Mouse (Mus musculus): ENCODE measurements at regions not wholly inside any gene's neighbourhood (a gene's known extent, or its start where the extent isn't known, plus 50 kb on each side); places are given as distances from the start of the nearest gene placed in this dataset.
A peak's percentile ranks its signal among the peaks of the same experiment; 100 is the strongest.

DNA sequence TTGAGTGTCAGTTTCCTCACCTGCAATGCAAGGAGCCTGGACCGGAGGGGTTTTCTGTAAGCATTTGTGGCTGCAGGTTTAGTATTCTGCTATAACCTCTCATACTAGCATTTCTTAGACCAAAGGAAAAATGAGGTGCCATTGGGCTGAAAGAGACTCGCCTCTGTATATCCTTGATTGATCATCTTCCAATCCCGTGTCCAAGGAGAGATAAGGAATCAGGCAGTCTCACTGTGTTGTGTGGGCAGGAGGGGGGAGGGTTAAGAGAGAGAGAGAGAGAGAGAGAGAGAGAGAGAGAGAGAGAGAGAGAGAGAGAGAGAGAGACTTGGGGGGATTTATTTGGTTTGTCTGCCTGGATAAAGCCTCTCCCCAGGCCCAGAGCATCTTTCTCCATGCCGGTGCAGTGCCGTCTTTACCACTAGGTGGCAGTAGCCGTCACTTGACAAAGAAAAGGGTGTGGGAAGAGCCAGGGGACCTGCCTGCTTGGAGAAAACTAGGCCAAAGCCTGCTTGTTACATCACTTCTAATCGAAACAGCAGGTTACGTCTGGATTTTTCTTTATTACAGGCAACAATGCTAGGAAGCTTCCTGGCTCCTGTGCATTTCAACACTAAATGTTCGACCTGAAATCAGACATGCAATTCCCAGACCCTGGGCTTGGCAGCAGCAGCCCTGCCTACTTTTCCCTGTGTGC, 56.1 kb upstream of the Ces5a start:
- Histone ChIP-seq H3K27me3 (no peaks in the 10 kb centered on the region), H3K4me2 (no peak overlapping the region), H3K4me3 (replicated peaks) (no peak overlapping the region), H3K4me1 (no peaks in the 10 kb centered on the region), H3K36me3 (no peaks in the 10 kb centered on the region), H3K9me3 (replicated peaks) (no peaks in the 10 kb centered on the region), H3K9ac (no peak overlapping the region), H3K27ac (no peak overlapping the region)
- ATAC-seq (replicated peaks; ENCODE audit: low FRiP score), result no peak
- WGBS, result 38% methylated on average over 9 of the region's 9 CpGs

DNA sequence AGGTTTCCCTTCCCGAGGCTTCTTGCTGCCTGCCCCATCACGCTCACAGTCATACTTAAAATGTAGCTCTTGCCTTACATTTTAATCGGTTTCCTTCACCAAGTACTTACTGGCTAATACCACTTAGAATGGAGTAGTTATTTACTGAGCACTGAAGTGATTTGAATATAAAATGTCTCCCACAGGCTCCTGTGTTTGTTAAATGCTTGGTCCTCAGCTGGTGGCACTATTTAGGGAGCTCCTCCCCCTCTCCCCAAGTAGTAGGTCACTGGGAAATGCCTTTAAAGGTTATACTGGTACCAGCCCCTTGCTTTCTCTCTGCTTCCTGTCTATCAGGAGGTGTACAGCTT, 56.6 kb upstream of the Ces5a start:
- Histone ChIP-seq H3K9ac (no peak overlapping the region), H3K4me2 (no peak overlapping the region), H3K4me3 (replicated peaks) (no peak overlapping the region), H3K36me3 (no peaks in the 10 kb centered on the region), H3K4me1 (no peaks in the 10 kb centered on the region), H3K27me3 (no peaks in the 10 kb centered on the region), H3K27ac (no peak overlapping the region), H3K9me3 (replicated peaks) (no peaks in the 10 kb centered on the region)
- 17% methylated on average over 3 of the region's 3 CpGs for WGBS
- ATAC-seq (replicated peaks; ENCODE audit: low FRiP score), result no peak

DNA sequence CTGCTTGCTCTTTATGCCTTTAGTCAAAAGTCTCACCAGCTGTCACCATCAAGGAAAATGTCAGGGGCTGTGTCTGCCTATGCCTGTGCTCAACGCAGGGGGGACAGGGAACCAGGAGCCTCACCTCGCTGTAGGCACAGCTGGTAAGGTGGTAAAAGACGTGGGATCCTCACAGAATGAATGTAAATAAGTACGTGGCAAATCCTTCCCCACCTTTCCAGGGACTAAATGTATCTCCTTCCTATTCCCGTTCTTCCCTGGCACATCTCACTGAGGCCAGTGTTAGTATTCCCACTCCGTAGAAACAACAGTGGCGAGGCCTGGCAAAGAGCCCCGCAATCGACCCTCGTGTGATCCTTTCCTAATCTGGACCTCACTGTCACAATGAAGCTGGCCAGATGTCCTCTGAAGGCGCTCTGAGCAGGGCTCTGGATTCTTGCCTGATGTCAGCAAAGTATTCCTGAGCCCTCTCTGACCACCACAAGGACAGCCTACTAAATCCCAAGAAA, 63.0 kb upstream of the Ces5a start:
- no peak overlapping the region for H3K4me2 ChIP-seq
- 0 out of 2 replicates have a peak, but pooled peaks cover 6% of the 10 kb centered on the region for H3K4me1 ChIP-seq
- no peaks in the 10 kb centered on the region for H3K9me3 ChIP-seq (replicated peaks)
- no peak overlapping the region for H3K4me3 ChIP-seq (replicated peaks)
- no peak overlapping the region for H3K9ac ChIP-seq
- H3K36me3 ChIP-seq, result no peaks in the 10 kb centered on the region
- H3K27me3 ChIP-seq, result no peaks in the 10 kb centered on the region
- no peak for ATAC-seq (replicated peaks; ENCODE audit: low FRiP score)
- WGBS, result 29% methylated on average over 11 of the region's 11 CpGs
- H3K27ac ChIP-seq, result no peak overlapping the region

DNA sequence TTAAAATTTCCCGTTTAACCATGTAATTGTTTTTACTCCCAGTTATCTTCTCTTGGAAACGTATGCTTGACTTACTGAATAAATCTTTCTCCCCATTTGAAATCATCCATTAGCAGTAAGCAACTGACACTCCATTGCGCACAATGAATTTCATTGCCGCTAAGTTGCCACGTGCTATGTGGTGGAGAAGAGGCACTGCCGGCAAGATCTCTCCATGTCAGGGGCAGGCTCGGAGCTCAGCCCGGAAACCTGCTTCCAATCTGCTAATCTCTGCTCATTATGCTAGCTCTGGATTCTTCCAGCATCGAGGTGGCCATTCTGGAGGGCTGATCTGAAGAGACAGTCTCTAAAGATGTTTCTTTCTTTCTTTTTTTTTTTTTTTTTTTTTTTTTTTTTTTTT, 63.7 kb upstream of the Ces5a start:
- 0 out of 2 replicates have a peak, but pooled peaks cover 6% of the 10 kb centered on the region for H3K4me1 ChIP-seq
- ATAC-seq (replicated peaks; ENCODE audit: low FRiP score), result no peak
- no peak overlapping the region for H3K4me3 ChIP-seq (replicated peaks)
- H3K27me3 ChIP-seq, result no peaks in the 10 kb centered on the region
- no peak overlapping the region for H3K4me2 ChIP-seq
- H3K27ac ChIP-seq, result no peak overlapping the region
- no peak overlapping the region for H3K9ac ChIP-seq
- no peaks in the 10 kb centered on the region for H3K9me3 ChIP-seq (replicated peaks)
- 68% methylated on average over 9 of the region's 9 CpGs for WGBS
- H3K36me3 ChIP-seq, result no peaks in the 10 kb centered on the region

DNA sequence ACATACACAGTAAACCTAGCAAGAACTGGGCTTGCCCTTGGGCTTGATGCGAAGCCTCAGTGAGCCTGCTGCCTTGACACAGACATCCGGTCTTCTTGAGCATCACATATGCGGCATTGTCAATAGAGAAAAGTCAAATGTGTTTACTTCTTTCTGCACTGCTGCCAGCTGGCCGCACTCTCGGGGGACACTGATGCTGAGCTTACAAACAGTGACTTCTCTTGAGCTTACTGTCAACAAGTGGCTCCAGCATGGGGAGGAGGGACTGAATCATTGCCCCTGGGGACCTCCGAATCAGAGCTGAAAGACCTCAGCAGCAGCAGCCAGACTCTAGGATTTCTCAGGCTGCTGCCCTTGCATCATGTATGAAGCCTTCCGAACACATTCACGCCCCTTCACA, 64.1 kb upstream of the Ces5a start:
- ATAC-seq (replicated peaks; ENCODE audit: low FRiP score), result no peak
- 54% methylated on average over 8 of the region's 8 CpGs for WGBS
- no peak overlapping the region for H3K27ac ChIP-seq

DNA sequence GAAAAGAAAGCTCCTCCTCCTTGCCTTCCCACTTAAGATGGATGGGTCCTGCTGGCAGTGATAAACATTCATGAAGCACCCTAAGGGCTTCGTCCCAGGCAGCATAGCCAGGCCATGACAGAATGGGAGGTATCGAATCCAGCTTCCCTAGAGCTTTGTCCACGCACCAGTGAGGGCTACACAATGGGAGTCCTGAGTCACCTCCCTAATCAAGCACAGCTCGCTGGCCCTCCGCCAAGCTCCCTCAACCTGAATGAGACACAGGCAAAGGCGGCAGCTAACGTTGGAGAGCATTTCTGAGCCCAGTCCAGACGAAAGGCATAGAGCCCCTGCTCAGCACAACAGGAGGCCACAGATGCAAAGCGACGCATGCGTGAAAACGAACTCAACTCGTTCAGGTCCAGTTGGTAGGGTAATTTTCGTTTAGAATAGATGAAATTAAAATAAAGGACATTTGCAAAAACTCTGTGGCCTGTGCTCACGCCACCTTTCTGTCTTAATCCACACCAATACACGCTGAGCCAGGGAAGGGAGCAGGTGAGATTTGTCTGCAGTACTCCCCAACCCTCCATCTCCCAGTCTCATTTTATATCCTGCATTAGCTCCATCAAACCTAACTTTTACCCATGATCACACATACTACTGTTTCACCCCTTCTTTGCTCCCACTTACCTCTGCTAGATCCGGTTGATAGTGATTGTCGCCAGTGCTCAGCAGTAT, 91.3 kb upstream of the Ces5a start:
- Histone ChIP-seq H3K4me2 (peak overlapping the region; percentile 36; the same call in 1 of the 2 replicates), H3K27ac (no peak overlapping the region), H3K9ac (no peak overlapping the region), H3K4me3 (replicated peaks) (no peak overlapping the region), H3K4me1 (peaks cover 10% of the 10 kb centered on the region; the same call in 1 of the 2 replicates), H3K36me3 (no peaks in the 10 kb centered on the region), H3K9me3 (replicated peaks) (no peaks in the 10 kb centered on the region), H3K27me3 (no peaks in the 10 kb centered on the region)
- ATAC-seq (replicated peaks; ENCODE audit: low FRiP score), result peak; percentile 76
- WGBS, result 34% methylated on average over 18 of the region's 18 CpGs

More for the DNA sequence above, 64.1 kb upstream of the Ces5a start:
- Histone ChIP-seq H3K9me3 (replicated peaks) (no peaks in the 10 kb centered on the region), H3K27me3 (no peaks in the 10 kb centered on the region), H3K4me3 (replicated peaks) (no peak overlapping the region), H3K4me1 (0 out of 2 replicates have a peak, but pooled peaks cover 6% of the 10 kb centered on the region), H3K4me2 (no peak overlapping the region), H3K36me3 (no peaks in the 10 kb centered on the region), H3K9ac (no peak overlapping the region)

DNA sequence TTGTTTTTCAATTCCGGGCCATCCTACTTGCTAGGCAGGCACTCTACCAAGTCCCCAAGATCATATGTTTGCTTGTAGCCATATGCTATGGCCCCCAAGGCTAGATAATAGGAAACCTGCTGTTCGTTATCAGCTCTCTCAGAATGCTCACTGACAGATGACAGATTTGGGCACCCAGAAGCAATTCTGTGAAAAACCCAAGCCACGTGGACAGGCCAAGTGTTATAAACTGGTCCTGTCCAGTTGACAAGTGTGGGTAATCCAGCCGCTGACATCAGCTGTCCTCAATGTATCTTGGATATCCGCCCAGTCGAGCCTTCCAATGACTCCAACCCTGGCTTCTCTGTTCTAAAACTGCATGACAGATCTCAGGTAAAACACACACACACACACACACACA, 92.0 kb upstream of the Ces5a start:
- Histone ChIP-seq H3K9ac (no peak overlapping the region), H3K4me3 (replicated peaks) (no peak overlapping the region), H3K4me1 (peaks cover 10% of the 10 kb centered on the region; the same call in 1 of the 2 replicates), H3K27ac (no peak overlapping the region), H3K4me2 (no peak overlapping the region), H3K9me3 (replicated peaks) (no peaks in the 10 kb centered on the region), H3K27me3 (no peaks in the 10 kb centered on the region), H3K36me3 (no peaks in the 10 kb centered on the region)
- WGBS, result 80% methylated on average over 6 of the region's 6 CpGs
- ATAC-seq (replicated peaks; ENCODE audit: low FRiP score), result no peak

DNA sequence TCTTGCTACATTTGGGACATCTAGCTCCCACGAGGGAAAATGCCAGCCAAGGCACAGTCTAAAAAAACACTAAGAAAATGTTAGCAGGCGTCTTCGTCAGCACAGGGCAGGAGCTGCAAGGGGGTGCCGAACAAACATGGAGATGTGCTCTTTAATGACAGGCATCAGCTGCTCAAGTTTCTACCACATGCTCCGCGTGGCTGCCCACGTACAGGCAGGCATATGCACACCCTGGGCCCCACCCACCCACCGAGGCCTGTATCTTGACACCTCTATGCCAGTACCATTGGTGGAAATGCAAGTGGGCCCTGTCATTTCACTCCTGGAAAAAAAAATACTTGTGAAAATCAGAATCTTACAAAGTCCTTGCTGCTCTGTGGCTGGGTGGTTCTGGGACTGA, 97.3 kb upstream of the Ces5a start:
- no peaks in the 10 kb centered on the region for H3K9me3 ChIP-seq (replicated peaks)
- H3K27me3 ChIP-seq, result no peaks in the 10 kb centered on the region
- no peak overlapping the region for H3K27ac ChIP-seq
- 49% methylated on average over 8 of the region's 8 CpGs for WGBS
- no peaks in the 10 kb centered on the region for H3K4me1 ChIP-seq
- no peak overlapping the region for H3K9ac ChIP-seq
- no peak for ATAC-seq (replicated peaks; ENCODE audit: low FRiP score)
- no peak overlapping the region for H3K4me2 ChIP-seq
- no peaks in the 10 kb centered on the region for H3K36me3 ChIP-seq
- H3K4me3 ChIP-seq (replicated peaks), result no peak overlapping the region

- no peak overlapping the region for H3K27ac ChIP-seq
- no peak overlapping the region for H3K4me2 ChIP-seq
- H3K4me3 ChIP-seq (replicated peaks), result no peak overlapping the region
- no peaks in the 10 kb centered on the region for H3K27me3 ChIP-seq
- no peaks in the 10 kb centered on the region for H3K4me1 ChIP-seq
- H3K36me3 ChIP-seq, result no peaks in the 10 kb centered on the region
- no peak for ATAC-seq (replicated peaks; ENCODE audit: low FRiP score)
- 57% methylated on average over 2 of the region's 2 CpGs for WGBS
- H3K9me3 ChIP-seq (replicated peaks), result no peaks in the 10 kb centered on the region
- no peak overlapping the region for H3K9ac ChIP-seq
These were observed 107.1 kb upstream of the Ces5a start for GRCm38 (mm10) chr8:93642770-93643169.

DNA sequence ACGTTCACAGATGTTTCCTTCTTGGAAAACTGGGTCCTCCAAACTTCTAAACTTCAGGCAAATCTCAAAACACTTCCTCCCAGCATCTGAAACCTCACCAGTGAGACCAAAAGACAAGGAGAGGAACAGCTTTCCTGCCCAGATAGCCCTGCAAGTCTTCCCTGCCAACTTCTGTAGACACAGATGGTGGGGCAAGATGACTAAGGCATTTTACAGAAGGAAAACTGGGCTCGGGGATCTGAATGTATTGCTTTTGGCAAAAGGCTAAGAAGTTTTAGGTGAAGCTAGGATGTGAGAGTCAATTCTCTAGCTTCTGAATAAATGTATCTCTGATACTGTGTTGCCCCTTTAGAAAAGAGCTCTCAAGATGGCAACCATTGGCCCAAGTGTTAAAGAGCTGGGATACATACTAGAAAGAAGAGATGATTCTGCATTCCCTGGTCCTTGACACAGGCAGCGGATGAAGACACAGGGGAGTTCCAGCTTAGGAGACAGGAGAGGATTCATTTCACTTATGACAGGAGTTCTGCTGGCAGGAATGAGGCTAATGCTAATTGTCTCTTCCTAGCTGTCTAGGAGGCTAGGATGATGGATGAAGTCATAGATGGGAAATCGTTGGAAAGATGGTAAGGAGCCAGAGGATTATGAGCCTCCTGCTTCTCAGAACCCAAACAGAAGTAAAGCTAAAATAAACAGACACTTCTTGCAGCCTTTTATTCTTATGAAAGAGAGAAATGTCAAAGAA, 108.0 kb upstream of the Ces5a start:
- no peak for ATAC-seq (replicated peaks; ENCODE audit: low FRiP score)
- no peaks in the 10 kb centered on the region for H3K9me3 ChIP-seq (replicated peaks)
- no peak overlapping the region for H3K9ac ChIP-seq
- H3K36me3 ChIP-seq, result no peaks in the 10 kb centered on the region
- no peaks in the 10 kb centered on the region for H3K27me3 ChIP-seq
- H3K4me2 ChIP-seq, result no peak overlapping the region
- H3K4me1 ChIP-seq, result no peaks in the 10 kb centered on the region
- no peak overlapping the region for H3K27ac ChIP-seq
- no peak overlapping the region for H3K4me3 ChIP-seq (replicated peaks)
- 74% methylated on average over 4 of the region's 4 CpGs for WGBS

DNA sequence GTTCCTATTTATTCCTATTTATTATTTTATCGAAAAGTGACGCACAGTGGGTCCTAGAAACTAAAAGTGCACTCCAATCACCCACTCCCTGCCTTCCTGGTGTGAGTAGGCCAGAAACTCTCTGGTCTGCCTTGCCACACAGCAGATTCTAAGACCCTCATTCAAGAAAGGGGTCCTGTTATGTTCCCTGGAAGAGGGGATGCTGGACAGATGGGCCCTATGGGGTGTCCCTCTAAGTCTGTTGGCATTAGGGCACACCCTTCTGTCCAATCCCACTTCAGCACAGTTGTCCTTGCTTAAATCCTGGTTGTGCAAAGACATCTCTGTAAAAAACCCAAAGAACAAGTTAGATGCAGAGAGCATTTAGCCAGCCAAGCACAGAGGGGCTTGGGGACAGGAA, 117.8 kb upstream of the Ces5a start:
- WGBS, result 87% methylated on average over 2 of the region's 2 CpGs
- no peak overlapping the region for H3K9ac ChIP-seq
- no peak for ATAC-seq (replicated peaks; ENCODE audit: low FRiP score)

More for the DNA sequence above, 117.8 kb upstream of the Ces5a start:
- Histone ChIP-seq H3K4me2 (no peak overlapping the region), H3K27me3 (no peaks in the 10 kb centered on the region), H3K27ac (no peak overlapping the region), H3K4me3 (replicated peaks) (no peak overlapping the region), H3K36me3 (no peaks in the 10 kb centered on the region), H3K9me3 (replicated peaks) (no peaks in the 10 kb centered on the region), H3K4me1 (no peaks in the 10 kb centered on the region)
